Mouse (Mus musculus) heart, embryonic 12.5 days (tissue): ENCODE measurements around the gene Gpbp1. TPM values are rescaled to one million over a fixed set of nuclear protein-coding genes. Genes with fewer than 3 reads are reported as not detected.

Experiments
- ATAC-seq: fragments of 200-750 bp; cut with Nextera tagmentation; 2 replicates; pipeline ENCODE4 v1.8.0; 2017; ENCODE audit warnings: moderate TSS enrichment, moderate library complexity; ENCODE audit not compliant: insufficient number of reproducible peaks, low FRiP score
- H3K27ac ChIP-seq: fragments of 300-500 bp; sonication (generic); 2 replicates; pipeline ENCODE4 v1.5.1; 2016; ENCODE audit warnings: mild to moderate bottlenecking, moderate library complexity; ENCODE audit not compliant: poor library complexity, severe bottlenecking
- H3K27me3 ChIP-seq: fragments of 300-500 bp; sonication (generic); replicated peaks from 2 replicates; pipeline ENCODE4 v1.6.1; 2016; ENCODE audit warnings: mild to moderate bottlenecking, moderate library complexity
- H3K36me3 ChIP-seq: fragments of 300-500 bp; sonication (generic); 2 replicates; pipeline ENCODE4 v1.6.1; 2016; ENCODE audit warnings: mild to moderate bottlenecking, moderate library complexity
- H3K4me1 ChIP-seq: fragments of 300-500 bp; sonication (generic); replicated peaks from 2 replicates; pipeline ENCODE4 v1.6.1; 2016; ENCODE audit warnings: mild to moderate bottlenecking
- H3K4me2 ChIP-seq: fragments of 300-500 bp; sonication (generic); 2 replicates; pipeline ENCODE4 v1.6.1; 2016; ENCODE audit warnings: mild to moderate bottlenecking, moderate library complexity
- H3K4me3 ChIP-seq: fragments of 300-500 bp; sonication (generic); 2 replicates; pipeline ENCODE4 v1.5.1; 2016; ENCODE audit warnings: mild to moderate bottlenecking
- H3K9ac ChIP-seq: fragments of 300-500 bp; sonication (generic); 2 replicates; pipeline ENCODE4 v1.6.1; 2016; ENCODE audit warnings: mild to moderate bottlenecking, moderate library complexity
- H3K9me3 ChIP-seq: fragments of 300-500 bp; sonication (generic); replicated peaks from 2 replicates; pipeline ENCODE4 v1.6.1; 2016; ENCODE audit warnings: mild to moderate bottlenecking, moderate library complexity
- WGBS: fragments of 180-500 bp; shearing (Covaris S2); methylation state at CpG from one replicate; pipeline ENCODE4 v1.1.7; 2016; 5-methylcytosine and 5-hydroxymethylcytosine counted together
- polyA plus RNA-seq: library from polyadenylated mRNA; unstranded; fragments of >200 nt; fragmentation: Nextera tagmentation; extraction: Ambion mirVana; gene quantifications from 2 replicates; pipeline ENCODE4 v1.2.1, GENCODE M21; 2016

Gene Gpbp1
- polyA plus RNA-seq, 1 experiment from 2014 or later = 68.0 TPM

DNA sequence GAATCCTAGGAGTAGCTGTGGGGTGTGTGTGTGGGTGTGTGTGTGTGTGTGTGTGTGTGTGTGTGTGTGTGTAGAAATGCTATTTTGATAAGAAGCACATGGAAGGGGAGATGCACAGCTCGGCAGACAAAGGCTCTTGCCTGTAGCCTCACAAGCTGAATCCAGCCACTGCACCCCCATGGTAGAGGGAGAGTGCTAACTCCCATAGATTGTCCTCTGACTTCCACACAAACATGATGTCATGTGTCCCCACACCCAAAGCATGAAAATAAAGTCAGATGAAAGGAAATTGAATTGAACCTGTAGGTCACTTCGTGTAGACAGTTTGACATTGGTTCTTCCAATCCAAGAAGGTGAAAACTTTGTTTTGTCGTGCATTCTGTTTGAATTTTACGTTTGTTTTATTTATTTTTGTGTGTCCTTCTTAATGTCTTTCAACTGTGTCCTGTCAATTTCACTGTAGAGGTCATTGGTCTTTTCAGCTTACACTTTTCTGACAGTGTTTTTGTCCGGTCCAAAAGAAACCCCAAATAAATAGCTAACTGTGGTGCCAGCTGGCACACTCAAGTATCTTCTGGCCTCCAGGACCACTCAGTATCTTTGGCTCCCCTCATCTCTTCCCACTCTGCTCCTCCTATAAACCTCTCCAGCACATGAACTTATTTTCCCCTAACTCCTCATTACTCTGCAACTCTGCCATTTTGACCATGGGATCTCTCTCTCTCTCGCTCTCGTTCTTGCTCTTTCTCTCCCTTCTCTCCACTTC is 26.7 kb upstream of the Gpbp1 start:
- Histone ChIP-seq H3K9ac (no peak overlapping the region), H3K36me3 (no peaks in the 10 kb centered on the region), H3K27ac (no peak overlapping the region), H3K4me2 (no peak overlapping the region), H3K9me3 (no peaks in the 10 kb centered on the region), H3K4me3 (no peak overlapping the region), H3K27me3 (no peaks in the 10 kb centered on the region), H3K4me1 (peaks cover 10% of the 10 kb centered on the region)
- WGBS = 80% methylated on average over 7 of the region's 7 CpGs
- no peak for ATAC-seq

- Histone ChIP-seq H3K4me2 (peak overlapping the region; percentile 46), H3K4me3 (no peak overlapping the region; the same call in 1 of the 2 replicates), H3K27me3 (no peaks in the 10 kb centered on the region), H3K9ac (no peak overlapping the region), H3K27ac (no peak overlapping the region), H3K9me3 (no peaks in the 10 kb centered on the region), H3K4me1 (peaks cover 16% of the 10 kb centered on the region), H3K36me3 (no peaks in the 10 kb centered on the region)
- ATAC-seq = no peak
- WGBS = 12% methylated on average over 5 of the region's 5 CpGs
Observed at GRCm38 (mm10) chr13:111509385-111509784, 19.5 kb upstream of the Gpbp1 start.

- H3K9me3 ChIP-seq = no peaks in the 10 kb centered on the region
- 67% methylated on average over 6 of the region's 6 CpGs for WGBS
- peaks cover 16% of the 10 kb centered on the region for H3K4me1 ChIP-seq
- H3K27ac ChIP-seq = no peak overlapping the region
- no peaks in the 10 kb centered on the region for H3K36me3 ChIP-seq
- H3K4me2 ChIP-seq = no peak overlapping the region
- no peaks in the 10 kb centered on the region for H3K27me3 ChIP-seq
- H3K4me3 ChIP-seq = no peak overlapping the region
- ATAC-seq = no peak
- no peak overlapping the region for H3K9ac ChIP-seq
Observed at GRCm38 (mm10) chr13:111508645-111509044, 18.7 kb upstream of the Gpbp1 start.

GRCm38 (mm10) chr13:111494330-111495029 is 4.6 kb upstream of the Gpbp1 start:
- H3K4me1 ChIP-seq = 0 out of 2 replicates have a peak, but pooled peaks cover 5% of the 10 kb centered on the region
- H3K9ac ChIP-seq = no peak overlapping the region
- H3K4me3 ChIP-seq = no peak overlapping the region
- H3K27ac ChIP-seq = no peak overlapping the region
- peaks cover 12% of the 10 kb centered on the region for H3K27me3 ChIP-seq
- 64% methylated on average over 11 of the region's 11 CpGs for WGBS
- ATAC-seq = no peak
- no peak overlapping the region for H3K4me2 ChIP-seq
- no peaks in the 10 kb centered on the region for H3K9me3 ChIP-seq
- no peaks in the 10 kb centered on the region for H3K36me3 ChIP-seq

DNA sequence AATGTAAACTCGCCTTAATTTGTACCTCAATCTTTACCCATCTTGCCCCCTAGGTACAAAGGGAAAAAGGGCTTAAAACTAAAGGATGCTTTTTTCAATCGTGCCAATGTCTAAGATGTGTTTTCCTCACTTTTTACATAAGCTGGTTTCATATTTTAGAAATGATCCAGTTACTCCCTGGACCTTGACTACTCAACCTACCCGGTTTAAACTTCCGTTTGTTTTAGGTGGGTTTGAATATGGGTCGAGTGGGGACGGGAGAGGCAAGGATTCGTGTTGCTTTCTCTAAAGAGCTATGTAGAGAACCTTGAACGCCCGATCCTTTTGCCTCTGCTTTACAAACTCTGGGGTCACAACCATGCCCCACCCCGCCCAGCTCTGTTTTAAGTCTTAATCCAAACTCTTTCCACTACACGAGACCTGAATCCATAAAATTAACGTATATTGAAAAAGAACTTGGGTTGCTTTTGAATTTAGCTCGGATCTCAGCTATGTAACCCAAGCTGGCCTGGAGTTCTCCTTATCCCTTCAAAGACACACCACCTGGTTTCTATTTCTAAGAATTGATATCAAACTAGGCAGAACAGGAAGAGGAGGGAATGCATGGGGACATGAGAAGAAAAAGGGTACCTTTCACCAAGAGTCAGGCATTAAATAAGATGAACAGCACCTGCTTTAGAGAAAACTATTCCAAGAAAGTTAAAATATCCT is 1.3 kb upstream of the Gpbp1 start:
- Histone ChIP-seq H3K4me1 (0 out of 2 replicates have a peak, but pooled peaks cover 5% of the 10 kb centered on the region), H3K27ac (no peak overlapping the region), H3K9ac (no peak overlapping the region), H3K36me3 (0 out of 2 replicates have a peak, but pooled peaks cover under 1% of the 10 kb centered on the region), H3K4me3 (peak overlapping the region; percentile 99), H3K9me3 (no peaks in the 10 kb centered on the region), H3K4me2 (peak overlapping the region; percentile 75), H3K27me3 (peaks cover 12% of the 10 kb centered on the region)
- ATAC-seq = no peak
- 29% methylated on average over 13 of the region's 13 CpGs for WGBS

DNA sequence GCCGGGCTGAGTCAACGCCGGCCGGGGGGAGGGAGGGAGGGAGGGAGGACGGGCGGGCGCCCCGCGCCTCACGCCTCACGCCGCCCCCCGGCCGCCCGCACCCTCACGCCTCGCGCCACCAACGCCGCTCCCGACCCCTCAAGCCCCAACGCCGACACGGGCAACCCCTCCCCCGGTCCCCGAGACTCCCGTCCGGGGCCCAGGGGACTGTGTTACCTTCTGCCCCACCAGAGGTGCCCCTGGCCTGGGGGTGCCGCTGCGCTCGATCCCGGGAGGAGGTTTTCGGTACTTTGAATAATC is 459 bp downstream of the Gpbp1 start:
- Histone ChIP-seq H3K9me3 (no peaks in the 10 kb centered on the region), H3K9ac (peak overlapping the region; percentile 99), H3K4me3 (peak overlapping the region; percentile 99), H3K27ac (peak overlapping the region; percentile 99), H3K4me1 (peaks cover 15% of the 10 kb centered on the region), H3K4me2 (peak overlapping the region; percentile 74), H3K36me3 (0 out of 2 replicates have a peak, but pooled peaks cover 2% of the 10 kb centered on the region), H3K27me3 (peaks cover 12% of the 10 kb centered on the region)
- peak; percentile 33; the same call in 1 of the 2 replicates for ATAC-seq
- WGBS = 2% methylated on average over 18 of the region's 33 CpGs

- peak; percentile 9 for ATAC-seq
- Histone ChIP-seq H3K4me2 (peak overlapping the region; percentile 74), H3K4me3 (peak overlapping the region; percentile 99), H3K9me3 (no peaks in the 10 kb centered on the region), H3K4me1 (peaks cover 17% of the 10 kb centered on the region), H3K9ac (peak overlapping the region; percentile 99), H3K27ac (peak overlapping the region; percentile 99), H3K36me3 (0 out of 2 replicates have a peak, but pooled peaks cover 2% of the 10 kb centered on the region), H3K27me3 (peaks cover 12% of the 10 kb centered on the region)
- under 1% methylated on average over 90 of the region's 98 CpGs for WGBS
Observed at GRCm38 (mm10) chr13:111488651-111489501, 1.0 kb downstream of the Gpbp1 start.

GRCm38 (mm10) chr13:111477695-111478094 is 12.2 kb downstream of the Gpbp1 start:
- Histone ChIP-seq H3K4me1 (peaks cover 20% of the 10 kb centered on the region), H3K27ac (no peak overlapping the region), H3K36me3 (peaks cover 9% of the 10 kb centered on the region; the same call in 1 of the 2 replicates), H3K9ac (no peak overlapping the region), H3K9me3 (no peaks in the 10 kb centered on the region), H3K27me3 (no peaks in the 10 kb centered on the region), H3K4me2 (no peak overlapping the region), H3K4me3 (no peak overlapping the region)
- 88% methylated on average over 2 of the region's 2 CpGs for WGBS
- no peak for ATAC-seq

DNA sequence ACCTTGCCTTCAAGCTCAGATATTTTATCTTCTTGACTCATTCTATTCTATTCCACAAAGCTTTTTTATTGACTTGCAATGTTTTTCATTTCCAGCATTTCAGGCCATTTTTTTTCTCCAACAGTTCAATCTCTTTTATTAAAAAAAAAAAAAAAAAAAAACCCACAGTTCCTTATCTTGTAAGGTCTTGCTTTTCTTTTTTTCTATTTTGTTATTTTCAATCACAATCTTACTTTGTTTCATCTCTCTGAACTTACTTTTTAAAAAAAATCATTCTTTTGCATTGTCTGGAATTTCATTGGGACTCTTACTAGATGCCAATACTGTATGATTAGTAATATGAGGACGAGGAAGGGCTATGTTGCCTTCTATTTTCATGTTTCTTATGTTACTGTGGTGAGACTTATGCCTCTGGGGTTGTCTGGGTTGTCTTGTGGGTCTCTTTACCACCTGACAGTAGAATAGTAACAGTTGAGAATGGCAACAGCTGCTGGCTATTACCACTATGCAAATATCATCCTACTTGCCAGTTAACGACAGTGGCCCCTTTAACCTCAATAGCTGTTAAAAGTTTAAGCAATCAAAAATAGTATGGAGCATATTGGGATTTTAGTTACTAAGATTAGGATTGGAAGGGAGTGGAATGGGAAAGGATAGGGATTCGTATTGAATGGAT is 19.2 kb downstream of the Gpbp1 start:
- H3K27ac ChIP-seq = no peak overlapping the region
- peaks cover 17% of the 10 kb centered on the region for H3K36me3 ChIP-seq
- 89% methylated on average over 3 of the region's 3 CpGs for WGBS
- no peak for ATAC-seq
- H3K9ac ChIP-seq = no peak overlapping the region
- no peaks in the 10 kb centered on the region for H3K9me3 ChIP-seq
- no peaks in the 10 kb centered on the region for H3K27me3 ChIP-seq
- H3K4me2 ChIP-seq = no peak overlapping the region
- H3K4me3 ChIP-seq = no peak overlapping the region
- H3K4me1 ChIP-seq = peaks cover 16% of the 10 kb centered on the region

- no peak for ATAC-seq
- no peaks in the 10 kb centered on the region for H3K27me3 ChIP-seq
Observed at GRCm38 (mm10) chr13:111467350-111467749, 22.6 kb downstream of the Gpbp1 start.

More at GRCm38 (mm10) chr13:111467350-111467749, 22.6 kb downstream of the Gpbp1 start:
- H3K4me1 ChIP-seq = no peaks in the 10 kb centered on the region
- H3K4me2 ChIP-seq = no peak overlapping the region
- no peaks in the 10 kb centered on the region for H3K9me3 ChIP-seq
- no peak overlapping the region for H3K27ac ChIP-seq
- WGBS = 88% methylated on average over 3 of the region's 3 CpGs
- peaks cover 32% of the 10 kb centered on the region for H3K36me3 ChIP-seq
- no peak overlapping the region for H3K4me3 ChIP-seq
- no peak overlapping the region for H3K9ac ChIP-seq
